Mouse (Mus musculus): ENCODE results near the gene Kcnc3.

GRCm38 (mm10) chr7:44651416-44651815, 61.0 kb downstream of the Kcnc3 start:
- TF ChIP-seq GATA1 (IDR thresholded peaks at IDR 0.05; ENCODE audit: low read length) (no peak), TAL1 (IDR thresholded peaks at IDR 0.05; ENCODE audit: low read length) (no peak)
